Mouse (Mus musculus): ENCODE data around the gene Runx2. TPM values are rescaled to one million over a fixed set of nuclear protein-coding genes. Genes with fewer than 3 reads are reported as not detected.

The Runx2 gene
- polyA plus RNA-seq, 1 experiment from 2014 or later = 40.2 TPM

- H3K27ac ChIP-seq = no peak overlapping the region
- H3K36me3 ChIP-seq = peaks cover 5% of the 10 kb centered on the region
- no peak for ATAC-seq (ENCODE audit: insufficient number of reproducible peaks, insufficient read depth, low FRiP score, low TSS enrichment, low read depth)
- H3K4me1 ChIP-seq = peaks cover 2% of the 10 kb centered on the region; the same call in 1 of the 2 replicates
- WGBS = 92% methylated on average over 3 of the region's 3 CpGs
- no peaks in the 10 kb centered on the region for H3K27me3 ChIP-seq
- no peak overlapping the region for H3K4me2 ChIP-seq
- H3K9me3 ChIP-seq = no peaks in the 10 kb centered on the region
- H3K4me3 ChIP-seq = no peak overlapping the region
- no peak overlapping the region for H3K9ac ChIP-seq
Measured at GRCm38 (mm10) chr17:44653081-44653480, 161.5 kb downstream of the Runx2 start.

- no peak for ATAC-seq (ENCODE audit: insufficient number of reproducible peaks, insufficient read depth, low FRiP score, low TSS enrichment, low read depth)
- Histone ChIP-seq H3K9me3 (no peaks in the 10 kb centered on the region), H3K4me2 (no peak overlapping the region), H3K27me3 (no peaks in the 10 kb centered on the region), H3K27ac (no peak overlapping the region), H3K4me3 (no peak overlapping the region), H3K4me1 (0 out of 2 replicates have a peak, but pooled peaks cover 3% of the 10 kb centered on the region), H3K36me3 (peaks cover 5% of the 10 kb centered on the region), H3K9ac (no peak overlapping the region)
- WGBS = 80% methylated on average over 7 of the region's 7 CpGs
Measured at GRCm38 (mm10) chr17:44652054-44652453, 162.5 kb downstream of the Runx2 start.

- no peak overlapping the region for H3K27ac ChIP-seq
- H3K4me3 ChIP-seq = no peak overlapping the region
- H3K9me3 ChIP-seq = no peaks in the 10 kb centered on the region
- H3K4me2 ChIP-seq = no peak overlapping the region
- 85% methylated on average over 8 of the region's 8 CpGs for WGBS
- H3K36me3 ChIP-seq = peaks cover 5% of the 10 kb centered on the region
- no peaks in the 10 kb centered on the region for H3K27me3 ChIP-seq
- no peak overlapping the region for H3K9ac ChIP-seq
- 0 out of 2 replicates have a peak, but pooled peaks cover 3% of the 10 kb centered on the region for H3K4me1 ChIP-seq
- no peak for ATAC-seq (ENCODE audit: insufficient number of reproducible peaks, insufficient read depth, low FRiP score, low TSS enrichment, low read depth)
Measured at GRCm38 (mm10) chr17:44651613-44652012, 163.0 kb downstream of the Runx2 start.

- Histone ChIP-seq H3K36me3 (peaks cover 14% of the 10 kb centered on the region), H3K4me1 (0 out of 2 replicates have a peak, but pooled peaks cover 3% of the 10 kb centered on the region), H3K4me2 (no peak overlapping the region), H3K4me3 (no peak overlapping the region), H3K9me3 (no peaks in the 10 kb centered on the region), H3K27ac (no peak overlapping the region), H3K9ac (no peak overlapping the region), H3K27me3 (no peaks in the 10 kb centered on the region)
- ATAC-seq (ENCODE audit: insufficient number of reproducible peaks, insufficient read depth, low FRiP score, low TSS enrichment, low read depth) = no peak
- 82% methylated on average over 2 of the region's 2 CpGs for WGBS
Measured at GRCm38 (mm10) chr17:44650431-44650830, 164.2 kb downstream of the Runx2 start.

- H3K4me3 ChIP-seq = no peak overlapping the region
- no peak for ATAC-seq (ENCODE audit: insufficient number of reproducible peaks, insufficient read depth, low FRiP score, low TSS enrichment, low read depth)
- WGBS = 62% methylated on average over 8 of the region's 8 CpGs
- H3K9ac ChIP-seq = no peak overlapping the region
- H3K27me3 ChIP-seq = no peaks in the 10 kb centered on the region
- H3K27ac ChIP-seq = no peak overlapping the region
- peaks cover 14% of the 10 kb centered on the region for H3K36me3 ChIP-seq
- H3K4me2 ChIP-seq = no peak overlapping the region
- 0 out of 2 replicates have a peak, but pooled peaks cover 3% of the 10 kb centered on the region for H3K4me1 ChIP-seq
- no peaks in the 10 kb centered on the region for H3K9me3 ChIP-seq
Measured at GRCm38 (mm10) chr17:44649056-44649455, 165.5 kb downstream of the Runx2 start.

- no peak overlapping the region for H3K4me3 ChIP-seq
- H3K9ac ChIP-seq = no peak overlapping the region
- 0 out of 2 replicates have a peak, but pooled peaks cover 3% of the 10 kb centered on the region for H3K4me1 ChIP-seq
- no peak for ATAC-seq (ENCODE audit: insufficient number of reproducible peaks, insufficient read depth, low FRiP score, low TSS enrichment, low read depth)
- peaks cover 8% of the 10 kb centered on the region for H3K36me3 ChIP-seq
- no peak overlapping the region for H3K4me2 ChIP-seq
- H3K27ac ChIP-seq = no peak overlapping the region
- H3K27me3 ChIP-seq = no peaks in the 10 kb centered on the region
- WGBS = 88% methylated on average over 6 of the region's 6 CpGs
- no peaks in the 10 kb centered on the region for H3K9me3 ChIP-seq
Measured at GRCm38 (mm10) chr17:44647916-44648315, 166.7 kb downstream of the Runx2 start.

- no peak for ATAC-seq (ENCODE audit: insufficient number of reproducible peaks, insufficient read depth, low FRiP score, low TSS enrichment, low read depth)
- no peaks in the 10 kb centered on the region for H3K9me3 ChIP-seq
- no peak overlapping the region; the same call in 1 of the 2 replicates for H3K27ac ChIP-seq
- H3K9ac ChIP-seq = no peak overlapping the region
- H3K4me2 ChIP-seq = no peak overlapping the region
- WGBS = 68% methylated on average over 8 of the region's 8 CpGs
- 0 out of 2 replicates have a peak, but pooled peaks cover 3% of the 10 kb centered on the region for H3K4me1 ChIP-seq
- H3K4me3 ChIP-seq = no peak overlapping the region
- H3K27me3 ChIP-seq = no peaks in the 10 kb centered on the region
- peaks cover 8% of the 10 kb centered on the region for H3K36me3 ChIP-seq
Measured at GRCm38 (mm10) chr17:44645146-44645545, 169.5 kb downstream of the Runx2 start.

- WGBS = 94% methylated on average over 6 of the region's 6 CpGs
- Histone ChIP-seq H3K9ac (no peak overlapping the region), H3K9me3 (no peaks in the 10 kb centered on the region), H3K36me3 (peaks cover 20% of the 10 kb centered on the region), H3K4me2 (no peak overlapping the region), H3K4me1 (0 out of 2 replicates have a peak, but pooled peaks cover 7% of the 10 kb centered on the region), H3K27ac (no peak overlapping the region), H3K27me3 (no peaks in the 10 kb centered on the region), H3K4me3 (no peak overlapping the region)
- ATAC-seq (ENCODE audit: insufficient number of reproducible peaks, insufficient read depth, low FRiP score, low TSS enrichment, low read depth) = no peak
Measured at GRCm38 (mm10) chr17:44643260-44643659, 171.3 kb downstream of the Runx2 start.

- Histone ChIP-seq H3K27ac (no peak overlapping the region), H3K4me1 (0 out of 2 replicates have a peak, but pooled peaks cover 4% of the 10 kb centered on the region), H3K36me3 (peaks cover 29% of the 10 kb centered on the region), H3K9ac (no peak overlapping the region), H3K9me3 (no peaks in the 10 kb centered on the region), H3K4me2 (no peak overlapping the region), H3K27me3 (no peaks in the 10 kb centered on the region), H3K4me3 (no peak overlapping the region)
- no peak for ATAC-seq (ENCODE audit: insufficient number of reproducible peaks, insufficient read depth, low FRiP score, low TSS enrichment, low read depth)
- 61% methylated on average over 4 of the region's 4 CpGs for WGBS
Measured at GRCm38 (mm10) chr17:44642126-44642525, 172.5 kb downstream of the Runx2 start.

- Histone ChIP-seq H3K4me3 (no peak overlapping the region), H3K4me2 (no peak overlapping the region), H3K27me3 (no peaks in the 10 kb centered on the region), H3K27ac (no peak overlapping the region), H3K9me3 (no peaks in the 10 kb centered on the region), H3K36me3 (peaks cover 31% of the 10 kb centered on the region), H3K4me1 (0 out of 2 replicates have a peak, but pooled peaks cover 4% of the 10 kb centered on the region), H3K9ac (no peak overlapping the region)
- WGBS = 72% methylated on average over 3 of the region's 3 CpGs
- ATAC-seq (ENCODE audit: insufficient number of reproducible peaks, insufficient read depth, low FRiP score, low TSS enrichment, low read depth) = no peak
Measured at GRCm38 (mm10) chr17:44640910-44641309, 173.7 kb downstream of the Runx2 start.

- 88% methylated on average over 14 of the region's 14 CpGs for WGBS
- Histone ChIP-seq H3K4me3 (no peak overlapping the region), H3K27ac (no peak overlapping the region), H3K9ac (no peak overlapping the region), H3K36me3 (peaks cover 32% of the 10 kb centered on the region; the same call in 1 of the 2 replicates), H3K4me2 (no peak overlapping the region), H3K4me1 (0 out of 2 replicates have a peak, but pooled peaks cover 9% of the 10 kb centered on the region), H3K27me3 (no peaks in the 10 kb centered on the region), H3K9me3 (no peaks in the 10 kb centered on the region)
- ATAC-seq (ENCODE audit: insufficient number of reproducible peaks, insufficient read depth, low FRiP score, low TSS enrichment, low read depth) = no peak
Measured at GRCm38 (mm10) chr17:44639446-44639845, 175.2 kb downstream of the Runx2 start.

GRCm38 (mm10) chr17:44637181-44637880, 177.3 kb downstream of the Runx2 start:
- no peak for ATAC-seq (ENCODE audit: insufficient number of reproducible peaks, insufficient read depth, low FRiP score, low TSS enrichment, low read depth)
- H3K4me2 ChIP-seq = no peak overlapping the region
- H3K9me3 ChIP-seq = no peaks in the 10 kb centered on the region
- whole genome bisulfite sequencing = 78% methylated on average over 10 of the region's 10 CpGs
- H3K36me3 ChIP-seq = peaks cover 32% of the 10 kb centered on the region; the same call in 1 of the 2 replicates
- no peak overlapping the region for H3K4me3 ChIP-seq
- no peaks in the 10 kb centered on the region for H3K27me3 ChIP-seq
- no peak overlapping the region for H3K9ac ChIP-seq
- H3K27ac ChIP-seq = no peak overlapping the region
- H3K4me1 ChIP-seq = peaks cover 19% of the 10 kb centered on the region

Measured in embryonic facial prominence, embryonic 13.5 days (tissue).